Mouse (Mus musculus): ENCODE measurements around the gene Arl5c. TPM values are rescaled to one million over a fixed set of nuclear protein-coding genes. Genes with fewer than 3 reads are reported as not detected.
"Not testable (repeated sequence)": the region's sequence is repeated elsewhere in the genome, so short reads cannot be mapped to it uniquely, and the experiment has no call there.

Gene Arl5c
- polyA plus RNA-seq, 1 experiment from 2014 or later, result 4.0 TPM

- Histone ChIP-seq H3K9me3 (ENCODE audit: control insufficient read depth, low read length) (no peaks in the 10 kb centered on the region), H3K36me3 (ENCODE audit: control insufficient read depth, insufficient read depth, low read length) (no peaks in the 10 kb centered on the region), H3K9ac (ENCODE audit: low read length) (no peak overlapping the region), H3K4me3 (ENCODE audit: control insufficient read depth in 1 of 2, insufficient read depth in 1 of 2, low read depth in 1 of 2, low read length in 2 of 2) (no peak overlapping the region), H3K27me3 (ENCODE audit: control insufficient read depth, insufficient read depth, low read length) (no peaks in the 10 kb centered on the region; the same call in 1 of the 2 replicates), H3K27ac (replicated peaks in 1 of 2; ENCODE audit: control insufficient read depth in 1 of 2, insufficient read depth in 1 of 2, low read depth in 2 of 2, low read length in 2 of 2) (no peak overlapping the region), H3K4me1 (ENCODE audit: control insufficient read depth in 2 of 2, insufficient read depth in 2 of 2, low read length in 2 of 2) (peaks cover 8 to 10% of the 10 kb centered on the region in 2 experiments), H3K4me2 (ENCODE audit: low read length) (no peak overlapping the region)
- no peak for ATAC-seq (ENCODE audit: insufficient number of reproducible peaks, insufficient read depth, low FRiP score, low read depth)
- 87% methylated on average over 1 of the region's 1 CpGs for WGBS
These were observed 43.5 kb downstream of the Arl5c start for GRCm38 (mm10) chr11:97952367-97953006.

GRCm38 (mm10) chr11:97949703-97950475 lies 46.1 kb downstream of the Arl5c start:
- Histone ChIP-seq H3K27ac (replicated peaks in 1 of 2; ENCODE audit: control insufficient read depth in 1 of 2, insufficient read depth in 1 of 2, low read depth in 2 of 2, low read length in 2 of 2) (no peak overlapping the region), H3K36me3 (ENCODE audit: control insufficient read depth, insufficient read depth, low read length) (no peaks in the 10 kb centered on the region), H3K9ac (ENCODE audit: low read length) (no peak overlapping the region), H3K9me3 (ENCODE audit: control insufficient read depth, low read length) (no peaks in the 10 kb centered on the region), H3K4me1 (ENCODE audit: control insufficient read depth in 2 of 2, insufficient read depth in 2 of 2, low read length in 2 of 2) (peaks cover 8% of the 10 kb centered on the region in 2 experiments), H3K27me3 (ENCODE audit: control insufficient read depth, insufficient read depth, low read length) (no peaks in the 10 kb centered on the region), H3K4me2 (ENCODE audit: low read length) (no peak overlapping the region), H3K4me3 (ENCODE audit: control insufficient read depth in 1 of 2, insufficient read depth in 1 of 2, low read depth in 1 of 2, low read length in 2 of 2) (no peak overlapping the region)
- WGBS, result 54% methylated on average over 20 of the region's 20 CpGs
- ATAC-seq (ENCODE audit: insufficient number of reproducible peaks, insufficient read depth, low FRiP score, low read depth), result no peak

- Histone ChIP-seq H3K4me3 (ENCODE audit: control insufficient read depth in 1 of 2, insufficient read depth in 1 of 2, low read depth in 1 of 2, low read length in 2 of 2) (no peak overlapping the region), H3K27me3 (ENCODE audit: control insufficient read depth, insufficient read depth, low read length) (no peaks in the 10 kb centered on the region), H3K9ac (ENCODE audit: low read length) (no peak overlapping the region), H3K9me3 (ENCODE audit: control insufficient read depth, low read length) (no peaks in the 10 kb centered on the region), H3K4me1 (ENCODE audit: control insufficient read depth in 2 of 2, insufficient read depth in 2 of 2, low read length in 2 of 2) (no peaks in the 10 kb centered on the region), H3K27ac (replicated peaks in 1 of 2; ENCODE audit: control insufficient read depth in 1 of 2, insufficient read depth in 1 of 2, low read depth in 2 of 2, low read length in 2 of 2) (no peak overlapping the region), H3K4me2 (ENCODE audit: low read length) (no peak overlapping the region), H3K36me3 (ENCODE audit: control insufficient read depth, insufficient read depth, low read length) (no peaks in the 10 kb centered on the region)
- no peak for ATAC-seq (ENCODE audit: insufficient number of reproducible peaks, insufficient read depth, low FRiP score, low read depth)
- 13% methylated on average over 7 of the region's 7 CpGs for WGBS
These were observed 48.6 kb downstream of the Arl5c start for GRCm38 (mm10) chr11:97947426-97947825.

GRCm38 (mm10) chr11:97945738-97946289 lies 50.2 kb downstream of the Arl5c start:
- not testable (repeated sequence) for H3K4me3 ChIP-seq (ENCODE audit: control insufficient read depth in 1 of 2, insufficient read depth in 1 of 2, low read depth in 1 of 2, low read length in 2 of 2); H3K36me3 ChIP-seq (ENCODE audit: control insufficient read depth, insufficient read depth, low read length); ATAC-seq (ENCODE audit: insufficient number of reproducible peaks, insufficient read depth, low FRiP score, low read depth); H3K9me3 ChIP-seq (ENCODE audit: control insufficient read depth, low read length); H3K27ac ChIP-seq (replicated peaks in 1 of 2; ENCODE audit: control insufficient read depth in 1 of 2, insufficient read depth in 1 of 2, low read depth in 2 of 2, low read length in 2 of 2); H3K27me3 ChIP-seq (ENCODE audit: control insufficient read depth, insufficient read depth, low read length); H3K4me1 ChIP-seq (ENCODE audit: control insufficient read depth in 2 of 2, insufficient read depth in 2 of 2, low read length in 2 of 2); H3K4me2 ChIP-seq (ENCODE audit: low read length); H3K9ac ChIP-seq (ENCODE audit: low read length)
- WGBS, result 89% methylated on average over 7 of the region's 7 CpGs

- Histone ChIP-seq H3K36me3 (ENCODE audit: control insufficient read depth, insufficient read depth, low read length) (no peaks in the 10 kb centered on the region), H3K27ac (replicated peaks in 1 of 2; ENCODE audit: control insufficient read depth in 1 of 2, insufficient read depth in 1 of 2, low read depth in 2 of 2, low read length in 2 of 2) (no peak overlapping the region), H3K9ac (ENCODE audit: low read length) (no peak overlapping the region), H3K4me3 (ENCODE audit: control insufficient read depth in 1 of 2, insufficient read depth in 1 of 2, low read depth in 1 of 2, low read length in 2 of 2) (no peak overlapping the region), H3K27me3 (ENCODE audit: control insufficient read depth, insufficient read depth, low read length) (no peaks in the 10 kb centered on the region), H3K9me3 (ENCODE audit: control insufficient read depth, low read length) (no peaks in the 10 kb centered on the region), H3K4me2 (ENCODE audit: low read length) (no peak overlapping the region), H3K4me1 (ENCODE audit: control insufficient read depth in 2 of 2, insufficient read depth in 2 of 2, low read length in 2 of 2) (no peaks in the 10 kb centered on the region)
- no peak for ATAC-seq (ENCODE audit: insufficient number of reproducible peaks, insufficient read depth, low FRiP score, low read depth)
- 78% methylated on average over 10 of the region's 10 CpGs for WGBS
These were observed 51.0 kb downstream of the Arl5c start for GRCm38 (mm10) chr11:97945031-97945430.

GRCm38 (mm10) chr11:97943256-97943655 lies 52.7 kb downstream of the Arl5c start:
- H3K27ac ChIP-seq (replicated peaks in 1 of 2; ENCODE audit: control insufficient read depth in 1 of 2, insufficient read depth in 1 of 2, low read depth in 2 of 2, low read length in 2 of 2), result no peak overlapping the region
- H3K4me1 ChIP-seq (ENCODE audit: control insufficient read depth in 2 of 2, insufficient read depth in 2 of 2, low read length in 2 of 2), result no peaks in the 10 kb centered on the region
- no peak for ATAC-seq (ENCODE audit: insufficient number of reproducible peaks, insufficient read depth, low FRiP score, low read depth)
- WGBS, result 80% methylated on average over 5 of the region's 5 CpGs
- no peaks in the 10 kb centered on the region for H3K9me3 ChIP-seq (ENCODE audit: control insufficient read depth, low read length)
- no peaks in the 10 kb centered on the region for H3K27me3 ChIP-seq (ENCODE audit: control insufficient read depth, insufficient read depth, low read length)
- H3K4me3 ChIP-seq (ENCODE audit: control insufficient read depth in 1 of 2, insufficient read depth in 1 of 2, low read depth in 1 of 2, low read length in 2 of 2), result no peak overlapping the region
- no peak overlapping the region for H3K4me2 ChIP-seq (ENCODE audit: low read length)
- H3K9ac ChIP-seq (ENCODE audit: low read length), result no peak overlapping the region
- H3K36me3 ChIP-seq (ENCODE audit: control insufficient read depth, insufficient read depth, low read length), result no peaks in the 10 kb centered on the region

GRCm38 (mm10) chr11:97942420-97943111 lies 53.4 kb downstream of the Arl5c start:
- Histone ChIP-seq H3K27me3 (ENCODE audit: control insufficient read depth, insufficient read depth, low read length) (no peaks in the 10 kb centered on the region), H3K4me3 (ENCODE audit: control insufficient read depth in 1 of 2, insufficient read depth in 1 of 2, low read depth in 1 of 2, low read length in 2 of 2) (no peak overlapping the region), H3K9ac (ENCODE audit: low read length) (no peak overlapping the region), H3K4me1 (ENCODE audit: control insufficient read depth in 2 of 2, insufficient read depth in 2 of 2, low read length in 2 of 2) (no peaks in the 10 kb centered on the region), H3K27ac (replicated peaks in 1 of 2; ENCODE audit: control insufficient read depth in 1 of 2, insufficient read depth in 1 of 2, low read depth in 2 of 2, low read length in 2 of 2) (no peak overlapping the region), H3K9me3 (ENCODE audit: control insufficient read depth, low read length) (no peaks in the 10 kb centered on the region), H3K36me3 (ENCODE audit: control insufficient read depth, insufficient read depth, low read length) (no peaks in the 10 kb centered on the region), H3K4me2 (ENCODE audit: low read length) (no peak overlapping the region)
- ATAC-seq (ENCODE audit: insufficient number of reproducible peaks, insufficient read depth, low FRiP score, low read depth), result no peak
- WGBS, result 69% methylated on average over 15 of the region's 15 CpGs

Data from heart, embryonic 14.5 days (tissue).